Mouse (Mus musculus): ENCODE data around the gene Arhgap11a. TPM values are rescaled to one million over a fixed set of nuclear protein-coding genes. Genes with fewer than 3 reads are reported as not detected.

Arhgap11a gene
- polyA plus RNA-seq, 1 experiment from 2014 or later = 28.3 TPM

DNA sequence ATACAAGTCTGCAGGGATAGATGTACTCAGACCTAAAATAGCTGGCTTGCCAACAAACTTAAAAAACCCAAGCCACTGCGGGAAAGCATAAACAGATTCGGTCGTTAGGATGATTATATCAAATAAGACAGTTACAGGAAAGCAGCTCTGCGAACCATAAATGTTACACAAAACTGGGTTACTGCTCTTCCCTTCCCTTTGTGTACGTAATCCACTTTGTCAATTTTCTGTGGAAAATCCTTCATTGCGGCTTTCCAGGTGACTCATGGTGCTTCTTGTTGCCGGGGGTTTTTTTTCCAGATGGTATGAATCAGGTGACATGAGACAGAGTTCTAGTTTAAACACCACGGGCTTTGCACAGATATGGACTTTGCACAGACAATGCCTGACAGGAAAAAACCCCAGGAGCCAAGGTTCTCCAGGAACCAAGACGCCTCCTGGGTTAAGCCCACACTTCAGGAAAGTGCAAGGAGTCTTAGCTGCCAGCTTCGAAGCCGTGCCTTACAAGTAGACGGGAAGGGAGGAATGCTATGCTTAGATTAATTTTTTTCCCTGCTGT, 27.2 kb downstream of the Arhgap11a start:
- H3K36me3 ChIP-seq (ENCODE audit: control insufficient read depth, insufficient read depth, low read length) = no peaks in the 10 kb centered on the region
- ATAC-seq (ENCODE audit: low read depth) = no peak
- WGBS = 47% methylated on average over 12 of the region's 12 CpGs
- H3K4me3 ChIP-seq (ENCODE audit: low read length) = no peak overlapping the region
- H3K27ac ChIP-seq (ENCODE audit: low read length) = no peak overlapping the region
- no peaks in the 10 kb centered on the region for H3K9me3 ChIP-seq (ENCODE audit: control insufficient read depth, low read length)
- H3K9ac ChIP-seq (ENCODE audit: low read length) = no peak overlapping the region
- H3K4me1 ChIP-seq (replicated peaks; ENCODE audit: control insufficient read depth, insufficient read depth, low read length) = no peaks in the 10 kb centered on the region
- H3K27me3 ChIP-seq (ENCODE audit: control insufficient read depth, insufficient read depth, low read depth, low read length) = no peaks in the 10 kb centered on the region
- no peak overlapping the region for H3K4me2 ChIP-seq (ENCODE audit: low read depth, low read length)

- no peak overlapping the region for H3K4me3 ChIP-seq (ENCODE audit: low read length)
- no peak overlapping the region for H3K27ac ChIP-seq (ENCODE audit: low read length)
- H3K9ac ChIP-seq (ENCODE audit: low read length) = no peak overlapping the region
- ATAC-seq (ENCODE audit: low read depth) = no peak
- WGBS = 85% methylated on average over 15 of the region's 15 CpGs
- no peaks in the 10 kb centered on the region for H3K9me3 ChIP-seq (ENCODE audit: control insufficient read depth, low read length)
- no peaks in the 10 kb centered on the region for H3K4me1 ChIP-seq (replicated peaks; ENCODE audit: control insufficient read depth, insufficient read depth, low read length)
- no peak overlapping the region for H3K4me2 ChIP-seq (ENCODE audit: low read depth, low read length)
- no peaks in the 10 kb centered on the region for H3K27me3 ChIP-seq (ENCODE audit: control insufficient read depth, insufficient read depth, low read depth, low read length)
- no peaks in the 10 kb centered on the region for H3K36me3 ChIP-seq (ENCODE audit: control insufficient read depth, insufficient read depth, low read length)
Observed at GRCm38 (mm10) chr2:113820117-113820516, 28.3 kb downstream of the Arhgap11a start.

GRCm38 (mm10) chr2:113817681-113818606, 30.5 kb downstream of the Arhgap11a start:
- no peak for ATAC-seq (ENCODE audit: low read depth)
- H3K27ac ChIP-seq (ENCODE audit: low read length) = no peak overlapping the region
- H3K9me3 ChIP-seq (ENCODE audit: control insufficient read depth, low read length) = no peaks in the 10 kb centered on the region
- H3K9ac ChIP-seq (ENCODE audit: low read length) = no peak overlapping the region
- H3K27me3 ChIP-seq (ENCODE audit: control insufficient read depth, insufficient read depth, low read depth, low read length) = no peaks in the 10 kb centered on the region
- no peak overlapping the region for H3K4me2 ChIP-seq (ENCODE audit: low read depth, low read length)
- H3K36me3 ChIP-seq (ENCODE audit: control insufficient read depth, insufficient read depth, low read length) = no peaks in the 10 kb centered on the region
- 70% methylated on average over 14 of the region's 14 CpGs for WGBS
- H3K4me1 ChIP-seq (replicated peaks; ENCODE audit: control insufficient read depth, insufficient read depth, low read length) = no peaks in the 10 kb centered on the region
- no peak overlapping the region for H3K4me3 ChIP-seq (ENCODE audit: low read length)

DNA sequence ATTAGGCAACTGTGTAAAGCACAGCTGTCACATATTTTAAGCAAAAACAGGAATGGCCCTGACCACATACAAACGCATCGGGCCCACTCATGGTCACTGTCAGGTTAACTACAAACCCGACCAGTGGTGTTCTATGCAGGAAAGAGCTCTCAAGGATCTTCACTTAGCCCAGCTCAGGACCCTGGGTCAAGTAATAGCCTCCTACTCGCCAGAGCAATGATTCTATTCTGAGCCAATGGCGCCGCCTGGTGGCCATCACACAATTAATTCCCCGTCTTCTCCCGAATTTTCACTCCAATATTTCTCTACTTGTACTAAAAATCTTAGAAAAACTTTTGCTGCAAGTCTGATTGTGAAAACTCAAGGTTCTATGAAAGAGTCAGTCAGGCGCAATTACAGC, 40.8 kb downstream of the Arhgap11a start:
- no peaks in the 10 kb centered on the region for H3K4me1 ChIP-seq (replicated peaks; ENCODE audit: control insufficient read depth, insufficient read depth, low read length)
- no peak overlapping the region for H3K4me2 ChIP-seq (ENCODE audit: low read depth, low read length)
- H3K9ac ChIP-seq (ENCODE audit: low read length) = no peak overlapping the region
- H3K36me3 ChIP-seq (ENCODE audit: control insufficient read depth, insufficient read depth, low read length) = no peaks in the 10 kb centered on the region
- H3K9me3 ChIP-seq (ENCODE audit: control insufficient read depth, low read length) = no peaks in the 10 kb centered on the region
- H3K27me3 ChIP-seq (ENCODE audit: control insufficient read depth, insufficient read depth, low read depth, low read length) = no peaks in the 10 kb centered on the region
- no peak overlapping the region for H3K4me3 ChIP-seq (ENCODE audit: low read length)
- 17% methylated on average over 9 of the region's 9 CpGs for WGBS
- ATAC-seq (ENCODE audit: low read depth) = no peak
- no peak overlapping the region for H3K27ac ChIP-seq (ENCODE audit: low read length)

GRCm38 (mm10) chr2:113806851-113807577, 41.4 kb downstream of the Arhgap11a start:
- WGBS = 70% methylated on average over 10 of the region's 10 CpGs
- Histone ChIP-seq H3K4me2 (ENCODE audit: low read depth, low read length) (no peak overlapping the region), H3K4me1 (replicated peaks; ENCODE audit: control insufficient read depth, insufficient read depth, low read length) (no peaks in the 10 kb centered on the region), H3K4me3 (ENCODE audit: low read length) (no peak overlapping the region), H3K9ac (ENCODE audit: low read length) (no peak overlapping the region), H3K27ac (ENCODE audit: low read length) (no peak overlapping the region), H3K27me3 (ENCODE audit: control insufficient read depth, insufficient read depth, low read depth, low read length) (no peaks in the 10 kb centered on the region), H3K36me3 (ENCODE audit: control insufficient read depth, insufficient read depth, low read length) (no peaks in the 10 kb centered on the region), H3K9me3 (ENCODE audit: control insufficient read depth, low read length) (no peaks in the 10 kb centered on the region)
- no peak for ATAC-seq (ENCODE audit: low read depth)

GRCm38 (mm10) chr2:113805765-113806164, 42.7 kb downstream of the Arhgap11a start:
- no peaks in the 10 kb centered on the region for H3K4me1 ChIP-seq (replicated peaks; ENCODE audit: control insufficient read depth, insufficient read depth, low read length)
- H3K4me3 ChIP-seq (ENCODE audit: low read length) = no peak overlapping the region
- no peak for ATAC-seq (ENCODE audit: low read depth)
- 82% methylated on average over 4 of the region's 4 CpGs for WGBS
- no peak overlapping the region for H3K9ac ChIP-seq (ENCODE audit: low read length)
- no peaks in the 10 kb centered on the region for H3K9me3 ChIP-seq (ENCODE audit: control insufficient read depth, low read length)
- no peak overlapping the region for H3K27ac ChIP-seq (ENCODE audit: low read length)
- no peaks in the 10 kb centered on the region for H3K36me3 ChIP-seq (ENCODE audit: control insufficient read depth, insufficient read depth, low read length)
- no peaks in the 10 kb centered on the region for H3K27me3 ChIP-seq (ENCODE audit: control insufficient read depth, insufficient read depth, low read depth, low read length)
- H3K4me2 ChIP-seq (ENCODE audit: low read depth, low read length) = no peak overlapping the region

DNA sequence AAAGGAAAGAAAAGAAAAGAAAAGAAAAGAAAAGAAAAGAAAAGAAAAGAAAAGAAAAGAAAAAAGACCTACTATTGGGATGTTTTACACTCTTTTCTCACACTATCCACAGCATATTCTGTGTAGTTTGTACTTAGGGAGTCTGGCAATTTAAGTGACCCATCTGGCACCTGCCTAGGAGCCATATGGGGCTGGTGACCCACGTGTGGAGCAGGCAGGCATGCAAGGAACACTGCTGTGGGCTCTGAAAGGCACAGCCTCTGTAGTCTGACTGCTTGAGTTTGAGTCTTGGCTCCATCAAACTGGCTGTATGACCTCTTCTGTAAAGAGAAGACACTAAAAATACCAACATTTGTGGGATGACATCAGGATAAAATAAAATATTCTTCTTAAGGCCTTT, 44.7 kb downstream of the Arhgap11a start:
- Histone ChIP-seq H3K27ac (ENCODE audit: low read length) (no peak overlapping the region), H3K36me3 (ENCODE audit: control insufficient read depth, insufficient read depth, low read length) (no peaks in the 10 kb centered on the region)

DNA sequence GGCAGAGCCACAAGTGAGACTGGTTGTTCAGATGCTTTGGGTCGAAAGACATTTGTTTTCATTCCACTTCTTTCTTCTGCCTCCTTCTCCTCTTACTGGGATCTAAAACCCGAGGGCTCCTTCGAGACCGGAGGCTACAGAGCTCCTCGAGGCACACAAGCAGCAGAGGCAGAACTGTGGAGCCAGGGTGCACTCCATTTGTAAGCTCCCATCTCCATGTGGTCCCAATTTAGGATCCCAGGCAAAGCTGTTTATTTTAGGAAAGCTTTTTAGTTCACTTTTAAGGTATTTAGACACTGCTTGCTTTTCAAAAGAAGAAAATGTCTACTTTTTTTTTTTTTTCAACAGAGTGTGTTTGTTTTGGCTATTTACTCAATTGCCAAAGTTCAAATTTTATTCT, 47.6 kb downstream of the Arhgap11a start:
- Histone ChIP-seq H3K27me3 (ENCODE audit: control insufficient read depth, insufficient read depth, low read depth, low read length) (no peaks in the 10 kb centered on the region), H3K4me3 (ENCODE audit: low read length) (no peak overlapping the region), H3K4me1 (replicated peaks; ENCODE audit: control insufficient read depth, insufficient read depth, low read length) (no peaks in the 10 kb centered on the region), H3K36me3 (ENCODE audit: control insufficient read depth, insufficient read depth, low read length) (no peaks in the 10 kb centered on the region), H3K9ac (ENCODE audit: low read length) (no peak overlapping the region), H3K9me3 (ENCODE audit: control insufficient read depth, low read length) (no peaks in the 10 kb centered on the region), H3K27ac (ENCODE audit: low read length) (no peak overlapping the region), H3K4me2 (ENCODE audit: low read depth, low read length) (no peak overlapping the region)
- ATAC-seq (ENCODE audit: low read depth) = no peak
- 66% methylated on average over 5 of the region's 5 CpGs for WGBS

More for the DNA sequence above, 44.7 kb downstream of the Arhgap11a start:
- H3K4me1 ChIP-seq (replicated peaks; ENCODE audit: control insufficient read depth, insufficient read depth, low read length) = no peaks in the 10 kb centered on the region
- no peak overlapping the region for H3K9ac ChIP-seq (ENCODE audit: low read length)
- ATAC-seq (ENCODE audit: low read depth) = no peak
- no peak overlapping the region for H3K4me2 ChIP-seq (ENCODE audit: low read depth, low read length)
- H3K9me3 ChIP-seq (ENCODE audit: control insufficient read depth, low read length) = no peaks in the 10 kb centered on the region
- H3K27me3 ChIP-seq (ENCODE audit: control insufficient read depth, insufficient read depth, low read depth, low read length) = no peaks in the 10 kb centered on the region
- no peak overlapping the region for H3K4me3 ChIP-seq (ENCODE audit: low read length)
- 28% methylated on average over 1 of the region's 1 CpGs for WGBS

DNA sequence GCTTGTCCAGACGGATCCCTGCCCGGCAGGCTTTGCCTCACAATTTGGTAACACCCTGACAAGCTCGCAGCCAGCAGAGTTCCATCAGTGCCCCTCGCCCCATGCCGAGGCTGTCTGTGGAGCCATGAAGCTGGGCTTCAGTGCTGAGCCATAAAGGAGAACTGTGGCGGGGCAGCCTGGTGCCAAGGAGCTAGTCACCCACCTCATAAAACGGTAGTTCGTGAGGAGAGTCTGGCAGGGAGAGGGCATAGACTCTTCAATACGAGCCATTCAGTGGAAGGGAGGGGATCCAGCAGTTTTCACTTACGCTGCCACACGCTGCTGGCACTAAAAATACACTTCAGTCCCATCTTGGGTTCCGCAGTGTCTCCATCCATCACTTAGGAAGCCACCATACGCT, 49.9 kb downstream of the Arhgap11a start:
- H3K27ac ChIP-seq (ENCODE audit: low read length) = no peak overlapping the region
- H3K4me2 ChIP-seq (ENCODE audit: low read depth, low read length) = no peak overlapping the region
- no peaks in the 10 kb centered on the region for H3K27me3 ChIP-seq (ENCODE audit: control insufficient read depth, insufficient read depth, low read depth, low read length)
- no peaks in the 10 kb centered on the region for H3K36me3 ChIP-seq (ENCODE audit: control insufficient read depth, insufficient read depth, low read length)
- no peaks in the 10 kb centered on the region for H3K4me1 ChIP-seq (replicated peaks; ENCODE audit: control insufficient read depth, insufficient read depth, low read length)
- H3K4me3 ChIP-seq (ENCODE audit: low read length) = no peak overlapping the region
- WGBS = 66% methylated on average over 13 of the region's 13 CpGs
- H3K9ac ChIP-seq (ENCODE audit: low read length) = no peak overlapping the region
- no peaks in the 10 kb centered on the region for H3K9me3 ChIP-seq (ENCODE audit: control insufficient read depth, low read length)
- no peak for ATAC-seq (ENCODE audit: low read depth)
